Mouse (Mus musculus) thymus, postnatal 14 days (tissue): ENCODE measurements around the gene D030056L22Rik.

ENCODE experiments used
- DNase-seq: peaks from one replicate; pipeline ENCODE4 v3.0.0; 2021

The D030056L22Rik gene

DNA sequence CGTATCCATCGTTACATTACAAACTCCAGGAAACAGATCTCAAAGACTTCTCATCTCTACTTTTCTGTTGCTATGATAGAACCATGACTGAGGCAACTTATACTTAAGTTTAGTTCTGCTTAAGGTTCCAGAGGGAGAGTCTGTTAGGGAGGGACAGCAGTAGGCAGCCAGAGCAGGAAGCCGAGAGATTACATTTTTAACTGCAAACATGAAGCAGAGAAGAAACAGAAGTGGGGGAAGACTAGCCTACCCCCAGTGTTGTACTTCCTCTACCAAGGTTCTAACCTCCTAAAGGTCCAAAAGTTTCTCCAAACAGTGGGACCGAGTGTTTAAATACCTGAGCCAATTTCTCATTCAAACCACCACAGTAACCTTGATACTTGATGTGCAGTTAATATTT, 22.9 kb downstream of the D030056L22Rik start:
- DNase-seq, result no peak

DNA sequence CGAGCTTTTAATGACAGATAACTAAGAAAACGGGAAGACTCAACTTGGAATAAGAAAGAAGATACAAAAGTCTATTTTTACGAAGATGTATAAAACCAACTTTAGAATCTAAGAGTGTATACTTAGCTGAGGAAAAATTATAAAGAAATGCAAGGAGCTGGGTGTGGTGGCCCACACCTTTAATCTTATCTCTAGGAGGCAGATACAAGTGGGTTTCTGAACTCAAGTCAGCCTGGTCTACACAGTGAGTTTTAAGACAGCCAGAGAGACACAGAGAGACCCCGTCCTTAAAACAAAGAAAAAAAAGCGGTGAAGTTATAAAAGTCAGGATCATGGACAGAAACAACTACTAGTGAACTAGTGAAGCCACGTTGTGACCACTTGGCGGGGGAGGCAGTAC, 26.2 kb downstream of the D030056L22Rik start:
- no peak for DNase-seq

DNA sequence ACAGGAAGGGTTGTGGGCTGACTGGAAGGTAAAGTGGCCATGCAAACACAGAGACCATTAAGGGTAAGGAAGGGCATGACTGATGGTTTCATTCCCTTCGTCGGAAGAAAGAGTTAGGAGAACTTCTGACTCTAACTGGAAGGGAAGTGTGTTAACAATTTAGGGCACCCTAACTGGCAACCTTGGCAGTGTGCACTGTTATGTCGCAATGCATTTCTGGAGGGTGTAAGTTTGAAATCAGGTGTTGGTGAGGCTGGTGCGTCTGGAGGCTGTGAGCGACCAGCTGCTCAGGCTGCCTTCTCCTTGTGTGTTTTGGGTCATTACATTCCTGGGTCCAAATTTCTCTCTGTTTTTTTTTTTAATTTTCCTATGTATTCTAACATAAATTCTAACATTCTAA, 31.0 kb downstream of the D030056L22Rik start:
- DNase-seq, result no peak

DNA sequence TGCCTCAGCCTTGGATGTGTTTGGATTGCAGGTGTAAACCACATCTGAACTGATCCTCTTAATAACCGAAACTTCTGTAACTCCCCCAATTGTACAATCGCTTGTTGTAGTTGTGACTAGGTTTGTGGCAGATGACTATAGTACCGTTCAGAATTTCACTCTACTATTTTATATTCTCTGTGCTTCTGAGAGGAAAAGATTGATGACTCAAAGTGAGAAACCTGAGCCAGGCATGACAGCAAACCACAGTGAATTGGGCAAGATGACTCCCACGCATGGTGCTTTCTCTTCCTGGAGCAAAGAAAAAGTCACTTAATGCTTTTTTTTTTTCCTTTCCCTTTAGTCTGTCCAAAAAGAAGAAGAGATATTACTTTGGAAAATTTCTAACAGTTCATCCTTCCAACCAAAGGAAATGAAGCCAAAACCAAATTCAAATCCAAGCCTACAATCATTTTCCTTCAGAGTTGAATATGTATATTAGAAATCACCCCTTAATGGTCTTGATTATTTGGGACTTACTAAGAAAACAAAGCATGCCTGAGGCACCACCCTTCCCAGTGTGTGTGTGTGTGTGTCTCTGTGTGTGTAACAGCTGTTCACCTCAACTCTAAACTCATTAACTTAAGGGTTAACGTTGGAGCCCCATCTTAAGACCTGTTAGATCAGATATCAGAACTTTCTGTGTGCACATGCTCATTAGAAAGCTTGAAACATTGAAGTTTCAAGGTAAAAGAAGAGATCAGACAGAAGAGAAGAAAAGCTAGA, 33.8 kb downstream of the D030056L22Rik start:
- no peak for DNase-seq

DNA sequence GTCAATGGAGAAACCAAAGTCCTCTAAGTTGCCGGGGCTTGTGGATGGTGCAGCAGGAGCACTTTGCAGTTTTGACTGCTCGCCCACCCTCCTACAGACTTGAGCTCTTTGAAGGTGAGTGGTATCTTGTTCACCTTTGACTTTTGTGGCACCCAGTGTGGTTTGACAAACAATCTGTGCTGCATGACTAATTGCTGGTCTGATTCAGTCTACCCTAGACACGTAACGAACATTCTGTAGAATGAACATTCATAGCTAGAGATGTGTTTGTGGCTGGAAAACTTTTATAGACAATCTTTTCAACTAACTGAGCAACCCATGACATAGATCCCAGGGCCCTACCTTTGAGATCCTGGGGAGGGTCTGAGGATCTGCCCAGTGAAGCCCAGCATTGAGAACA, 34.4 kb downstream of the D030056L22Rik start:
- no peak for DNase-seq

DNA sequence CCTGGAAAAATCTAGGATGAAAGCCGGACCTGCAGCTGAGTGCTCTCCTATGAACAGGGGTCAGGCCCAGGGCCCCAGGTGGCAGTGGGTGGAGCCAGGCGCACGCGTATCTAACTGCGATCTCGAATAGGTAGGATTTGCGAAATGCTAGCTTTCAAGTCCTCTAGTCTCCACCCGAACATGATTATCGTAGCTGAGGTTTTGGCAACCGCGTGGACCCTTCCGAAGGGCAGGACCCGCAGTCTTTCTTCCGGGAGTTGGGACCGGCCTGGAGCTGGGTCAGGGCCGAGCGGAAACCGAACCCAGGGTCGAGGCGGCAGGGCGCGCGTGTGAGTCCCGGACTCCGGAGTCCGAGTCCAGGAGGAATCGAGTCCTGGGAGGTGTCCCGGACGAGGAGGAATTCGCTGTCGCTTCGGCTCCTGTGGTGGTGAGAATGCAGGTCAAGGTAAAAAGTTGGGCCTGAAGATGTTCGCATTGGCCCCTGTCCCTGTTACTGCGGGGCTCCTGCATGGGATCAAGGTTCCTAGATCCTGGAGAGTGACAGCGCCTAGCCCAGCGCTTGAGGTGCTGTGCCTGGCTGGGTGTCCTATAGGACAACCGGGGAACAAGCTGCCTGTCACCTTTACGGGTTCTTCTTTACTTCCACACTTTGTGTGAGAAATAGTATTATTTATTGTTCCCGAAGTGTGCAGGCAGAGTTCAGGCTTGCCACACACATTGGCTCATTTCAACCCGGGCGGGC, 36.8 kb downstream of the D030056L22Rik start, which contains the start of gene Trpm6:
Gene Trpm6, plus strand, starts transcription at position 386 of the 742 bp plus-strand sequence.
- no peak for DNase-seq

DNA sequence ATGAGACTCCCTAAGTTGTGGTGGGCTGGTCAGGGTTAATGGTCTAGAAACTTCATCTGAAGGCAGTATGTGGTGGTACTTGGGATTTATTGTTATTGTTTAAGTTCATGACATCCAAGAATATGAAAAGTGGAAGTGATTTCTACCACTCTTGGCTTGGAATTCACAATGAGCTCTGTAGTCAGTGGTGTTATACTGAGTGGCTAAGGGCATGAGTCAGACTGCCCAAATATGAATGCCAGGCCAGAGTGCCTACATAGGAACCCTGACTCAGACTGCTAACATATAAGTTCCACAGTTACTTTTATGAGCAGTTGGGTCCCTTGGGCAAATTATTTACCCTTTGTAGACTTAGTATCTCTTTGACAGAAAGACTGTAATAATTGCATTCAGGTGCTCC, 44.2 kb downstream of the D030056L22Rik start:
- DNase-seq, result no peak

DNA sequence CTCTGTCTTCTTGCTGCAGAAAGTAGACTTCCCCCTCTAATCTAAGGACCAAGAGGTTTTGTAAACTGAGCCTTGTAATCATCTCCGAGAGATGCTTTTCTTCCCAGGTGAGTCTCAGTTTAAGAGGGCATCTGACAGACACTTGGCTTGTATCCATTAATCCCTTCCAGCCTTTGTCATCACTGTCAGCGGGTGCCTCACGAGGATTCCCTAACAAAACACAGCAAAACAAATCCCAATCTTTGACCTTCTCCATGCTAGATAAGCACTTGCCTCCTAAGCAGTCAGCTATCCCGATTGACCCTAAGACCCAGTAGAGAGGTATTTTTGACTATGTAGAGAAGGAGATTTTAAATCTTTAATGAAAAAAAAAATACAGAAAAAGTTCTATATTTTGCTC, 44.7 kb downstream of the D030056L22Rik start:
- no peak for DNase-seq

DNA sequence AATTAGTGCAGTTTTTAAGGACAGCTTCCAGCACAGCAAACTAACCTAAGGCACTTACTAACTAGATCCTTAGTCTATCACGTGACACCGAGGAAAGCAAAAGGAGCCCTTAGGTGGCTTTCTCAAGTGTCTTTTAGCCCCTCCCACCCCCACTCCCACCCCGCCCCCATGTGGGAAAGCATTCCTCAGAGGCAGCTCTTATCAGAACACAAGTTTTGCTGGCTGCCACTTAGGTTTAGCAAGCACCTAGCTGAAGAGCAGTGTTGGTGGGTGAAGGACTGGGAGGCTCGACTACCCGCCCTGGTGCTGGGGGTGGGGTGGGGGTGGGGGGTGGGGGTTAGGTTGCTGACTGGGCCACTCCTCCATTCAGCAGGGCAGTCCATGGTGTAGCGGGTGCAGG, 45.3 kb downstream of the D030056L22Rik start:
- DNase-seq, result no peak

DNA sequence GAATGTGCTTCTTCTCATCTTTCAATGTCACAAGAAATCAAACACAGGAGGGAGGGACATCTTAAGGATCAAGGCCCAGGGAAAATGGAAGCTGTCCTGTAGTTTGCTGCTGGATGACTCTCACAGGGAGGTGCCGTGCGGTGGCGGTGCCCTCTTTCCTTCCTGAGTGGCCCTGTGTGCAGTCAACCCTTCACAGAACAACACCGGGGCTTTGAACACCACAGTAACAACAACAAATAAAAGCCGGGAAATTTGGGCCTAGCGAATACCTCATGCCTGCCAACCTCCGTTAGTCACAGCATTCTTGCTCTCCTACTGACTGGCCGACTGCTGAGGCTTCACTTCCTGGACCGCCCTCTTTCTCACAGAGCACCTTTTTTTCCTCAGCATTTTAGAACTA, 45.9 kb downstream of the D030056L22Rik start:
- DNase-seq, result no peak

DNA sequence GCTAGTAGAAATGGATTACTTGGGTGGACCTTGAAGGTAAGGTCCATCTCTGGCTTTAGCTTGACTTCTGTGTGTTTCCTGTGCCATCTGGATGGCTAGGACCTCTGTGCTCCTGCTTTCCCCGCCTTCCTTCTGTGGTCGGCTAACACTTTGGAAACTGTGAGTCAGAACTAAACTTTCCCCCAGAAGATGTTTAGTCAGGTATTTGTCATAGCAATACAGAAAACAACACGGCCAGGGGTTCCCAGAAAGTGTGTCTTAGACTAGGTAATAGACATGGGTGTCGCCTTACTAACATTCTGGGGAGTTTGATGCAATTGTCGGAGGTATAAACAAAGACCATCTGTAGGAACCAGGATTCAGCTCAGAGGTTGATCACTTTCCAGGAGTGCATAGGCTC, 53.4 kb downstream of the D030056L22Rik start:
- DNase-seq, result no peak
